Mouse (Mus musculus): ENCODE results near the gene Ptgfrn. TPM values are rescaled to one million over a fixed set of nuclear protein-coding genes. Genes with fewer than 3 reads are reported as not detected.

Gene Ptgfrn
- polyA plus RNA-seq, 1 experiment from 2014 or later: 5.6 TPM

DNA sequence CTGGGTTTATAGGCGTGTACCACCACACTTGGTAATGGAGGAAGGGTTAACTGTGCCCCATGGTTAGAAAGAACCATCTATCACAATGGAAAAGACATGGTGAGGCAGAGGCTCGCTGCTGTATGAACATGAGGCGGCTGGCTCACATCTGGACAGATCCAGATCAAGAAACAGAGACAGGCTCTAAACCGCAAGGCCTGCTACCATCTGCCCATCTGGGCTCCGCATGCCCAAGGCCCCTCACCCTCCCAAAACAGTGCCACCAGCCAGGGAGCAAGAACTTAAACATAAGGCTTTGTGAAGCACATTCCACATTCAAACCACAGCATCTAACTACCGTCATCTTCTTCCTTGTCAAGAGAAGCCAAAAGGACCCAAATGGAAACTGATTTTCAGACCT is 22.9 kb upstream of the Ptgfrn start:
- Histone ChIP-seq H3K36me3 (no peaks in the 10 kb centered on the region), H3K27me3 (ENCODE audit: insufficient read depth, poor library complexity, severe bottlenecking) (no peaks in the 10 kb centered on the region), H3K4me3 (no peak overlapping the region), H3K27ac (no peak overlapping the region), H3K9me3 (no peaks in the 10 kb centered on the region), H3K4me1 (peaks cover 29% of the 10 kb centered on the region)
- DNase-seq (ENCODE audit: low spot score): no peak
- WGBS: 87% methylated on average over 6 of the region's 6 CpGs

DNA sequence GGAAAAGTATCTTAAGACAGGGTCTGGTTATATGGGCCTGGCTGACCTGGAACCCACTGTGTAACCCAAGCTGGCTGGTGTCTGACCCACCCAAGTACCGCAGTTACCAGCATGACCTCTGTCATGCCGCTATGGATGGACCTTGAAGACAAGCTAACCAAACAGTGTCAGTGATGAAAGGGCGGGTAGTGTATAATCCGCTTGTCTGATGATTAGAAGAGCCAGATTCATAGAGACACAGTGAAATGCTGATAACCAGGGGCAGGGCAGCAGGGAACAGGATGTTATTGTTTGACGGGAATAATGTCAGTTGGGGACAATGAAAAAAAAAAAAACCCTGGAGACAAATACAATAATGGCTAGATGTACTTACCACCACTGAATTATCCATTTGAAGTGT is 21.7 kb upstream of the Ptgfrn start:
- no peak for DNase-seq (ENCODE audit: low spot score)
- H3K36me3 ChIP-seq: no peaks in the 10 kb centered on the region
- no peak overlapping the region for H3K27ac ChIP-seq
- H3K9me3 ChIP-seq: no peaks in the 10 kb centered on the region
- no peak overlapping the region for H3K4me3 ChIP-seq
- H3K4me1 ChIP-seq: peaks cover 26% of the 10 kb centered on the region
- H3K27me3 ChIP-seq (ENCODE audit: insufficient read depth, poor library complexity, severe bottlenecking): no peaks in the 10 kb centered on the region
- 80% methylated on average over 5 of the region's 5 CpGs for WGBS

DNA sequence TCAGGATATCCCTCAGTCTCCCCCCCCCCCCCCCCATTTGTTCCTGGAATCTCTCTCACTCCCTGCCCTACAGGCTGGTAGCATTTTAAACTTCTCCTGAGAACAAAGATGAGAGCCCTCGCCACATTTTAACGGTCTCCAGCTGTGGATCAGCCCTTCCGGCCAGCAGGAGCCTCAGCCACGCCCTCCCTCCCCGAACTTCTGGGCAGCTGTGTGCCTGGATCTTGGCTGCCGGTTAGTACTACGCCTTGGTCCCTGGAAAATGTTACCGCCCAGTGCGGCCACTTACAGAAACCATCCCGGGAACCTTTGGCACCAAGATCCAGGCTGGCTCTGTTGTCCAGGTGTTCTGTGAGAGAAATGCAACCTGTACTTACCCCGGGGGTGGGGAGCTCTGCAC is 20.4 kb upstream of the Ptgfrn start:
- peak; percentile 82 for DNase-seq (ENCODE audit: low spot score)
- Histone ChIP-seq H3K27me3 (ENCODE audit: insufficient read depth, poor library complexity, severe bottlenecking) (no peaks in the 10 kb centered on the region), H3K27ac (peak overlapping the region; percentile 72), H3K36me3 (no peaks in the 10 kb centered on the region), H3K4me1 (peaks cover 18% of the 10 kb centered on the region), H3K9me3 (no peaks in the 10 kb centered on the region), H3K4me3 (peak overlapping the region; percentile 41)
- 2% methylated on average over 11 of the region's 11 CpGs for WGBS

DNA sequence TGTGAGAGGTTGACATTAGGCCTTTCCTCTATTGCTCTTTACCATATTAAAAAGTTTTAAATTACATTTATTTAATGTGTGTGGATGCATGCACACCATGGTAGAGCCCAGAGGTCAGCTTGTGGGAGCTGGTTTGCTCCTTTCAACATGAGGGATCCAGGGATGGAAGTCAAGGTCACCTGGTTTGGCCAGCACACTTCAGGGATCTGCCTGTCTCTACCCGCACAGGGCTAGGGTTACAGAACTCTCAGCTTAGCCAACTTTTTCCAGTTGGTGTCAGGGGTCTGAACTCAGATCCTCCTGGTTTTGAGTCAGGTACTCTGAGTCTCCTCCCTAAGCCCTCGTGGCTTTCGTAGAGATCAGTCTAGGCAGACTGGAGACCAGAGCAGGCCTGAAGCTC is 19.5 kb upstream of the Ptgfrn start:
- 63% methylated on average over 3 of the region's 3 CpGs for WGBS
- DNase-seq (ENCODE audit: low spot score): no peak
- Histone ChIP-seq H3K4me3 (no peak overlapping the region), H3K4me1 (peaks cover 18% of the 10 kb centered on the region), H3K27ac (peak overlapping the region; percentile 62), H3K27me3 (ENCODE audit: insufficient read depth, poor library complexity, severe bottlenecking) (no peaks in the 10 kb centered on the region), H3K9me3 (no peaks in the 10 kb centered on the region), H3K36me3 (no peaks in the 10 kb centered on the region)

DNA sequence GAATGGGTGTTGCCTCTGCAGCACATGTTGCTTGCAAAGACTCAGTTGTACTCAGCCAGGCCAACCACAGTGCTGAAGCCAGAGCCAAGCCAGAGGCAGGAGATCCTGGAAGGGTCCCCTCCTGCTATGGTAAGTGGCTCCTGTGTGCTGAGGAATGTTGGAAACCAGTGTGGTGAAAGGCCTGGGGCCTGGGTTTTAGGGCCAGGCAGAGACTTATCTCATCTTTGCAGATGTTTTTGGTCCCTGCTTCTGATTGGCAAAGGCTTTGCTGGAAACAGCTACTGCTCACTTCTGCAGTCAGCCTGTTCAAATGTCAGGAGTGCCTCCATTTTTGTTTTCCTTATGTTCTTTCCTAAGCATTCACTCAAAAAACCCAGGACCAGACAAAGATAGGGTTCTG is 19.0 kb upstream of the Ptgfrn start:
- Histone ChIP-seq H3K9me3 (no peaks in the 10 kb centered on the region), H3K27me3 (ENCODE audit: insufficient read depth, poor library complexity, severe bottlenecking) (no peaks in the 10 kb centered on the region), H3K27ac (no peak overlapping the region), H3K4me1 (peaks cover 18% of the 10 kb centered on the region), H3K4me3 (no peak overlapping the region), H3K36me3 (no peaks in the 10 kb centered on the region)
- DNase-seq (ENCODE audit: low spot score): no peak

DNA sequence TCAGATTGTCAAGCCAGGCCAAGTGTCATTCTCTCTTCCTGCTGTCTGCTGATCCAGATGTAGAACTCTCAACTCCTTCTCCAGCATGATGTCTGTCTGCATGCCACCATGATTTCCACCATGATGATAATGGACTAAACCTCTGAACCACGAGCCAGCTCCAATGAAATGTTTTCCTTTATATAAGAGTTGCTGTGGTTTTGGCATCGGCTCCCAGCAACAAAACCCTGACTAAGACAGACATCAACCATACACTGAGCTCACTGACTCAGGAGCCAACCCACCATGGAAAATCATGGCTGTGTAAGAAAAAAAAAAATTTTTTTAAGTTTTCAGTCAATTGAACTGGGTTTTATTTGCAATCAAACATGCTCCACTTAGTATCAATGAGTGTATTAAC is 17.7 kb upstream of the Ptgfrn start:
- DNase-seq (ENCODE audit: low spot score): no peak
- Histone ChIP-seq H3K27me3 (ENCODE audit: insufficient read depth, poor library complexity, severe bottlenecking) (no peaks in the 10 kb centered on the region), H3K4me1 (peaks cover 18% of the 10 kb centered on the region), H3K9me3 (no peaks in the 10 kb centered on the region), H3K4me3 (no peak overlapping the region), H3K27ac (no peak overlapping the region), H3K36me3 (no peaks in the 10 kb centered on the region)
- WGBS: 79% methylated on average over 2 of the region's 2 CpGs

DNA sequence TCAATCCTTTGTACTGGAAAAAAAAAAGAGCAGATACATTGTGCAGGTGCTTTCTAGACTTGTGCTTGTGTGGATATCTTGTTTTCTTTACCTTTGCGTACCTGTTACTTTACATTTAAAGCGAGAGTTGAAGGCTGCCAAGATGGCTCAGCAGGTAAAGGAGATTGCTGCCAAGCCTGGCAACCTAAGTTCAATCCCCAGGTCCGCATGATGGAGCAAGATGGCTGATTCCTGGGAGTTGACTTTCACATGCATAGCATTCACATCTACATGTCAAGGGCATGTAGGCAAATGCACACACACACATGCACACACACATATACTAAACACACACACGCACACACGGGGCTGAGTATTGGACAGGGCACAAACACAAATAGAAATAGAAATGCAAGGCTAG is 14.6 kb upstream of the Ptgfrn start:
- H3K27ac ChIP-seq: no peak overlapping the region
- 93% methylated on average over 5 of the region's 5 CpGs for WGBS
- H3K4me1 ChIP-seq: peaks cover 11% of the 10 kb centered on the region
- no peak for DNase-seq (ENCODE audit: low spot score)
- H3K9me3 ChIP-seq: no peaks in the 10 kb centered on the region
- no peak overlapping the region for H3K4me3 ChIP-seq
- H3K27me3 ChIP-seq (ENCODE audit: insufficient read depth, poor library complexity, severe bottlenecking): no peaks in the 10 kb centered on the region
- no peaks in the 10 kb centered on the region for H3K36me3 ChIP-seq

DNA sequence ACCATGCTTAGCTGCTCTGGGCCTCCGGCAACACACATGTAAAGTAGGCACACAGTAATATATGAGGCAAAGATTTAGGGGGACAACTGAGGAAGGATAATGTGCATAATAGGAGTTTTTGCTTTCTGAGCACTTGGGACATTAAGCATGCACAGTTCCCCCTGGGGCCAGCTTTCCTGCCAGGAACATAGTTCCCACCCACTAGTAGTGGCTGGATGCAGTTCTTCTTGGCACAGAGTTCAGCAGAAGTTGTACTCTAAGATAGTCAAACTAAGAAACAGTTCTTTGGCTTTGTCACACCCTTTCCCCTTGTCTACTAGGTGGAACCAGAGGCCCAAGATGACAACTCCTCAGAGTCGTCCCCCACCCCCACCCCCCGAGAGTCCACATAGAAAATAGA is 12.4 kb upstream of the Ptgfrn start:
- H3K4me1 ChIP-seq: no peaks in the 10 kb centered on the region
- no peaks in the 10 kb centered on the region for H3K9me3 ChIP-seq
- 83% methylated on average over 3 of the region's 3 CpGs for WGBS
- no peak for DNase-seq (ENCODE audit: low spot score)
- no peak overlapping the region for H3K27ac ChIP-seq
- no peaks in the 10 kb centered on the region for H3K27me3 ChIP-seq (ENCODE audit: insufficient read depth, poor library complexity, severe bottlenecking)
- H3K36me3 ChIP-seq: no peaks in the 10 kb centered on the region
- no peak overlapping the region for H3K4me3 ChIP-seq

DNA sequence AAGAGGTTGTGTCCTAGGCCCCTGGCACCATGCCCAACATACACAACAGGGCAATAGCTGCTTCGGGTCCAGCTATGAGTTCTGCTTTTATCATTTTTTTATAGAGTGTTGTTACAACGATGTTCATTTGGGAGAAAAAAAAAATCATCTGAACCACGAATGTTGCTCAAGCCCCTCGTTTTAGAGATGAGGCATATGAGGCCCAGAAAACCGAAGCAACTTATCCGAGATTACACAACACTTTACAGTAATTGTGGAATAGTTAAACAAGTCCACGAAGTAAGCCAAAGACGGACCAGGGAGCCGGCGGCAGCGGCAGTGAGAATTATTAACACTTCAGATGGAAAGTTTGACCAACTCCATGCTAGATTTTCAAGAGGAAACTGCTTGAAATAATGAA is 7.7 kb upstream of the Ptgfrn start:
- Histone ChIP-seq H3K4me3 (no peak overlapping the region), H3K27me3 (ENCODE audit: insufficient read depth, poor library complexity, severe bottlenecking) (0 out of 2 replicates have a peak, but pooled peaks cover 4% of the 10 kb centered on the region), H3K27ac (no peak overlapping the region), H3K9me3 (no peaks in the 10 kb centered on the region), H3K36me3 (no peaks in the 10 kb centered on the region), H3K4me1 (peaks cover 10% of the 10 kb centered on the region; the same call in 1 of the 2 replicates)
- 95% methylated on average over 11 of the region's 11 CpGs for WGBS
- no peak for DNase-seq (ENCODE audit: low spot score)

DNA sequence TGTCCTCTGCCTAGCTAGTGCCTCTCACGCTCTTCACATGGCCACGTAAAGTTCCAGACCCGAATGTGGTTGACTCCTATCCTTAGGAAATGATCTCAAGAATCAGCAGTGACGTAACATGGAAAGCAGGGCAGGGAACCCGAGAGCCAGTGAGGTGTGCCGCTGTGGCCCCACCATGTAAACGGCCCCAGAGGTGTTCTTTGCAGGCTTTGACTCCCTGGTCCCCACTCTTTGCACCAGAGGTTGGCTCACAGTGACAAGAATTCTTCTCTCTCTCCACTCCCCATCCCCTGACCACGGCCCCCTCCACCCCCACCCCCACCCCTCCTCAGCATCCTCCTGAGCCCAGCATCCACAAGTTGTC is 7.3 kb upstream of the Ptgfrn start:
- Histone ChIP-seq H3K27me3 (ENCODE audit: insufficient read depth, poor library complexity, severe bottlenecking) (0 out of 2 replicates have a peak, but pooled peaks cover 4% of the 10 kb centered on the region), H3K4me1 (peaks cover 11% of the 10 kb centered on the region), H3K4me3 (no peak overlapping the region), H3K27ac (peak overlapping the region; percentile 62), H3K36me3 (no peaks in the 10 kb centered on the region), H3K9me3 (no peaks in the 10 kb centered on the region)
- no peak for DNase-seq (ENCODE audit: low spot score)
- 85% methylated on average over 8 of the region's 8 CpGs for WGBS

DNA sequence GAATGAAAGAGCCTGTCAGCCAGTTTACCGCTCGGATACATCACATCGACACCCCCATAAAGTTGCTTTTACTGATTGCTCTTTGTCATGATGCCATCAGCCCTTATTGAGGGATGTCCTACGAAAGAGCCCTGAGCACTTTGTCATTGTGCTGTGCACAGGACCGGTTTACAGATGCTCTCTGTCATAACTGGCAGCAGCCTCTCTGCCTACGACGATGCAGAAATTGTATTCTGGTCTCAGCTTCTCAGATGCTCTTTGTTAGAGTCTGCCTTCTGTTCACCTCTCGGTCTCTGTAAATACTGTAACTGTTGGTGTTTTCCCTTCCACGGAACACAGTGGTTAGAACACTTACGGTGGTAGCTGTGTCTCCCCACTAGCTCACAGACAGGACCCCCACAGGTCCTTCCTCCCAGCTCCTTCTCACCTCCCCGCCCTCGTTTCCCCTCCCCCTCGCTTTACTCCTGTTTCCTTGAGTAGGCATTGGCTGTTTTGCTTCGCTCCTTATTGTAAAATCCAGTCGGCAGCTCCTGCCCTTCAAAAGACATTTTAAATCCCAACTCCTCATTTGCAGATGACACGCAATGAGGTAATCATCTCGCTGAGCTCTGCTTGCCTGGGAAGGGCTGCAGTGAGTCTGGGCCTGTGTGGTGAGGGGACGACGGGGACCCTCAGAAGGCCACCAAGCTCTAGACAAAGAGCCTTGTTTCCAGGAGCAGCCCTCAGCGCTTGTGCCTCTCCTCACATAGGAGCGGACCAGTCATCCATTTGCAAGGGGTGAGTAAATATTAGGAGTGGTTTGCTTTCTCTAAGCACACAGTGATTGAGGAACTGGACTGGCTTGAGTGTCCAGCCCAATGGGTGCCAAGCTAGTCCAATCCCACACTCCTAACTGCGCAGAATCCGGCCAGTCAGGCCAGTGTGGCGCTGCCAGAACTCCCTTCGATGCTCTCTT is 6.6 kb upstream of the Ptgfrn start:
- Histone ChIP-seq H3K36me3 (no peaks in the 10 kb centered on the region), H3K27ac (peak overlapping the region; percentile 62), H3K27me3 (ENCODE audit: insufficient read depth, poor library complexity, severe bottlenecking) (0 out of 2 replicates have a peak, but pooled peaks cover 4% of the 10 kb centered on the region), H3K9me3 (no peaks in the 10 kb centered on the region), H3K4me1 (peaks cover 18% of the 10 kb centered on the region), H3K4me3 (no peak overlapping the region)
- 47% methylated on average over 25 of the region's 25 CpGs for WGBS
- DNase-seq (ENCODE audit: low spot score): no peak

DNA sequence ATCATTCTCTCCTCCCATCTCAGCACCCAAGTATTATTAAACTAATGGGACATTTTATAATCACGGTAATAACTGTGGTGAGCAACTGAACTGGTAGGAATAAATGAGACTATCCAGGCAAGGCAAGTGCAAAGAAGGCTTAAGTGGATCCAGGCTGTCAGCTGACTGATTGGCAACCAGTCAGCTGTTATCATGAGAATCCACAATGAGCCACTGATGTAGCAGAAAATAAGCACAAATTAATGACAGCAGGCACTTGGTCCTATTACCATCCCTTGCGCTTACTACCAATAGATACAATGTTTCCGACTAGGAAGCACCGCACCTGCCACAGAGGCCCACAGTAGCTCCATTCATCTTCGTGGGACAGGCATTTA is 2.4 kb upstream of the Ptgfrn start:
- WGBS: 82% methylated on average over 5 of the region's 5 CpGs

DNA sequence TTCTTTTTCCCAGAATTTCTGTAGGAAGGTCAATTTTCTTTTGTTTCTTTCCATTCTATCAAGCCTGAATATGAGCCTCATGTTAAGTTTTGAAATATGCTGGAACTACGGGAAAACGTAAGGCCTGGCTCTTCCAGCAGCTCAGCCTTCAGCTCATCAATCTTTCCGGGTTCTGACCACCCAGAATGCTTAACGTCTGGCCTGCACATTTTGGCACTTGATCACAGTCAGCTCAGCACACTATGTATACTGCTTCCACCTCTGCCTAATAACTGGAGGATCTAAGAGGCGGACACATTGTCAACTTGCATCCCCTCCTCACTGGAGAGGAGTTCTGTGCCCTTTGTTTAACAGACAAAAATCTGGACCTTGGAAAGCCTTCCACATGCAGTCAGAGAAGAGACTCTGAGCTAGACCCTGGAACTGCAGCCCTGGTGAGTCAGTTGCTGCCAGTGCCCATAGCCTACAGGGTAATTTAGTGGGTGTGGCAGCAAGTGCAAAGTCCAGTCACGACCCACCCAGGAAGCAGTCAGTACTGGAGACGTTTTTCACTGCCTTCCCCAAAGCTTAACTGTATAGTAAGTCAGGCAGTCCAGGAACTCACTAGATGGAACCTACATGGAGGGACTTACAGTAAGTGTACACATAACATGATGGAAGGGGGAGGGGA is 1.9 kb upstream of the Ptgfrn start:
- Histone ChIP-seq H3K36me3 (no peaks in the 10 kb centered on the region), H3K4me1 (peaks cover 49% of the 10 kb centered on the region), H3K9me3 (no peaks in the 10 kb centered on the region), H3K27me3 (ENCODE audit: insufficient read depth, poor library complexity, severe bottlenecking) (0 out of 2 replicates have a peak, but pooled peaks cover 4% of the 10 kb centered on the region), H3K27ac (peak overlapping the region; percentile 25; the same call in 1 of the 2 replicates), H3K4me3 (no peak overlapping the region)
- DNase-seq (ENCODE audit: low spot score): no peak
- WGBS: 50% methylated on average over 7 of the region's 7 CpGs

More for the DNA sequence above, 2.4 kb upstream of the Ptgfrn start:
- no peak overlapping the region for H3K27ac ChIP-seq
- no peaks in the 10 kb centered on the region for H3K36me3 ChIP-seq
- no peak overlapping the region for H3K4me3 ChIP-seq
- H3K4me1 ChIP-seq: peaks cover 52% of the 10 kb centered on the region
- DNase-seq (ENCODE audit: low spot score): no peak
- 0 out of 2 replicates have a peak, but pooled peaks cover 4% of the 10 kb centered on the region for H3K27me3 ChIP-seq (ENCODE audit: insufficient read depth, poor library complexity, severe bottlenecking)
- no peaks in the 10 kb centered on the region for H3K9me3 ChIP-seq
